Mouse (Mus musculus) G1E (cell line): ENCODE results near the gene Cldn12.

Source experiments
- CTCF ChIP-seq: IDR thresholded peaks from 2 replicates; pipeline ENCODE4 v1.5.1; 2012; ENCODE audit warnings: low read depth, low read length, inconsistent platforms, mixed read lengths
- GATA1 ChIP-seq: IDR thresholded peaks from 2 replicates; pipeline ENCODE4 v1.6.1; 2012; ENCODE audit warnings: borderline replicate concordance, low read length, inconsistent platforms, mixed read lengths

DNA sequence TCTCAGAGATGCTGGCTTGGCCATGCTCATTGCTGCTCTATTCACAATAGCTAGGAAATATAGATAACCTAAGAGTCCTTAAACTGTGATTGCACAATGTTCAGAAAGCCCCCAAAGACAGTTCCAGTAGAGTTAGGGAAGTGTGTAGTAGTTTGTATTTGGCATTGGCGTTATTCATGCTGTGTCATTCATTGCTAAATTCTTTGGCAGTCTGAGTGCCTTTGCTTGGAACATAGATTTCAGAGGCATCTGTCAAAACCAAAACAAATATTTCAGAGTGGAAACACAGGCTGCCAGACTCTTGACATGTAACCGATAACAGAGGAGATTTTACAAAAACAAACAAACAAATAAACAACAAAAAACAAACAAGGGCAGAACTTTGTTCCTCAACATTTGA lies 13.2 kb downstream of the Cldn12 start:
- TF ChIP-seq CTCF, result no peak
- TF ChIP-seq GATA1, result no peak
